7 mouse cellular contexts compared by ENCODE assay signal in genomic region chr4:124802309-124803260, GRCm38 (mm10). TPM values are rescaled to one million over a fixed set of nuclear protein-coding genes. Genes with fewer than 3 reads are reported as not detected.
A peak's percentile ranks its signal among the peaks of the same experiment; 100 is the strongest.
DNase-seq lines count a peak whose midpoint lies in the region; ATAC-seq lines count a peak whose summit lies in the region.

No protein-coding gene starts in this region.

- WGBS in limb, embryonic 10.5 days = 2% methylated on average over 53 of the region's 53 CpGs
- WGBS in midbrain, embryonic 13.5 days = 2% methylated on average over 50 of the region's 53 CpGs

- ATAC-seq in granulocyte monocyte progenitor cell, adult 5-6 weeks (replicated peaks; ENCODE audit: poor library complexity, severe bottlenecking) = peak; percentile 89
- ATAC-seq in midbrain, embryonic 13.5 days = peak; percentile 100

- peak; percentile 97 for DNase-seq in adrenal gland, adult 8-10 months
- DNase-seq in embryo, embryonic 9.5 days (ENCODE audit: extremely low spot score) = peak; percentile 98
- DNase-seq in kidney, adult 11 months = peak; percentile 96
- peak; percentile 99 for DNase-seq in limb, embryonic 10.5 days (ENCODE audit: low spot score)
- DNase-seq in spleen, adult 12 weeks (ENCODE audit: low spot score) = peak; percentile 93

- peak overlapping the region; percentile 96 for H3K27ac ChIP-seq in limb, embryonic 10.5 days
- H3K27ac ChIP-seq in midbrain, embryonic 13.5 days = peak overlapping the region; percentile 96

- no peaks in the 10 kb centered on the region for H3K9me3 ChIP-seq in limb, embryonic 10.5 days (replicated peaks)
- no peaks in the 10 kb centered on the region for H3K9me3 ChIP-seq in midbrain, embryonic 13.5 days

- H3K27me3 ChIP-seq in limb, embryonic 10.5 days (ENCODE audit: low read depth, poor library complexity, severe bottlenecking) = no peaks in the 10 kb centered on the region
- no peaks in the 10 kb centered on the region for H3K27me3 ChIP-seq in midbrain, embryonic 13.5 days

- H3K9ac ChIP-seq in midbrain, embryonic 13.5 days (replicated peaks) = peak overlapping the region; percentile 93

- H3K4me3 ChIP-seq in limb, embryonic 10.5 days = peak overlapping the region; percentile 89
- peak overlapping the region; percentile 91 for H3K4me3 ChIP-seq in midbrain, embryonic 13.5 days (replicated peaks)

- H3K4me1 ChIP-seq in limb, embryonic 10.5 days = peaks cover 13% of the 10 kb centered on the region
- H3K4me1 ChIP-seq in midbrain, embryonic 13.5 days (replicated peaks) = peaks cover 23% of the 10 kb centered on the region

- H3K36me3 ChIP-seq in limb, embryonic 10.5 days = peaks cover 52% of the 10 kb centered on the region
- H3K36me3 ChIP-seq in midbrain, embryonic 13.5 days = peaks cover 49% of the 10 kb centered on the region

- peak overlapping the region; percentile 91 for H3K4me2 ChIP-seq in midbrain, embryonic 13.5 days (replicated peaks)

RNA-seq across cellular contexts. Expression of gene Mtf1, which starts 0.7 kb away (rescaled TPM):
- total RNA-seq in adrenal gland, adult 8-10 months (2022) = 10 to 100 TPM; 24.8 to 33.8 (median 28.5) TPM
- 37.9 and 42.6 TPM in 2 replicates for total RNA-seq in granulocyte monocyte progenitor cell, adult 5-6 weeks (2014; fragmentation: Nextera tagmentation)
- total RNA-seq in granulocyte monocyte progenitor cell, adult 5-6 weeks (2017) = 11.3 and 26.3 TPM in 2 replicates
- polyA plus RNA-seq in limb, embryonic 10.5 days (2016; fragmentation: Nextera tagmentation; extraction: Ambion mirVana) = 15.6 and 17.3 TPM in 2 replicates
- 14.6 and 15.7 TPM in 2 replicates for polyA plus RNA-seq in midbrain, embryonic 13.5 days (2015; fragmentation: Nextera tagmentation; extraction: Ambion mirVana)

RNA-seq across cellular contexts. Expression of gene Yrdc, which starts 47.9 kb away (rescaled TPM):
- total RNA-seq in adrenal gland, adult 8-10 months (2022) = 10 to 100 TPM; 40.9 to 53.4 (median 43.2) TPM
- 38.1 and 65.5 TPM in 2 replicates for total RNA-seq in granulocyte monocyte progenitor cell, adult 5-6 weeks (2014; fragmentation: Nextera tagmentation)
- 18.7 and 29.1 TPM in 2 replicates for total RNA-seq in granulocyte monocyte progenitor cell, adult 5-6 weeks (2017)
- polyA plus RNA-seq in limb, embryonic 10.5 days (2016; fragmentation: Nextera tagmentation; extraction: Ambion mirVana) = 43.7 and 45.7 TPM in 2 replicates
- 42.8 and 45.1 TPM in 2 replicates for polyA plus RNA-seq in midbrain, embryonic 13.5 days (2015; fragmentation: Nextera tagmentation; extraction: Ambion mirVana)

RNA-seq across cellular contexts. Expression of gene 1110065P20Rik, which starts 48.4 kb away (rescaled TPM):
- 10 to 100 TPM; 45.1 to 51.4 (median 49.2) TPM for total RNA-seq in adrenal gland, adult 8-10 months (2022)
- total RNA-seq in granulocyte monocyte progenitor cell, adult 5-6 weeks (2014; fragmentation: Nextera tagmentation) = 15.0 and 19.4 TPM in 2 replicates
- total RNA-seq in granulocyte monocyte progenitor cell, adult 5-6 weeks (2017) = 3.1 and 6.7 TPM in 2 replicates
- 33.5 and 41.6 TPM in 2 replicates for polyA plus RNA-seq in limb, embryonic 10.5 days (2016; fragmentation: Nextera tagmentation; extraction: Ambion mirVana)
- 70.6 and 77.5 TPM in 2 replicates for polyA plus RNA-seq in midbrain, embryonic 13.5 days (2015; fragmentation: Nextera tagmentation; extraction: Ambion mirVana)

RNA-seq across cellular contexts. Expression of gene Maneal, which starts 59.4 kb away (rescaled TPM):
- total RNA-seq in adrenal gland, adult 8-10 months (2022) = 1 to 10 TPM; 6.4 to 7.2 (median 6.8) TPM
- total RNA-seq in granulocyte monocyte progenitor cell, adult 5-6 weeks (2014; fragmentation: Nextera tagmentation) = 1.2 TPM in 1 of 2 replicates, not detected in the other
- total RNA-seq in granulocyte monocyte progenitor cell, adult 5-6 weeks (2017) = not detected in 2 replicates
- 0.26 and 0.28 TPM in 2 replicates for polyA plus RNA-seq in limb, embryonic 10.5 days (2016; fragmentation: Nextera tagmentation; extraction: Ambion mirVana)
- polyA plus RNA-seq in midbrain, embryonic 13.5 days (2015; fragmentation: Nextera tagmentation; extraction: Ambion mirVana) = 7.3 and 9.5 TPM in 2 replicates

Comparison
In these comparisons a context has a peak if more than half of its experiments do, and no peak if none do; other contexts are left out.
1. Peak in every context shown above with its lines: DNase-seq, ATAC-seq, H3K4me3 ChIP-seq and H3K27ac ChIP-seq.